Mouse (Mus musculus) C2C12 (cell line): ENCODE data around the gene Chrm5.

ENCODE experiments used
- CEBPB ChIP-seq: IDR thresholded peaks from one replicate; pipeline ENCODE4 v1.6.1; 2011; ENCODE audit warnings: low read depth, mild to moderate bottlenecking, control low read depth, moderate library complexity
- CTCF ChIP-seq: IDR thresholded peaks from one replicate; pipeline ENCODE4 v1.5.1; 2011; ENCODE audit not compliant: control insufficient read depth, insufficient read depth, insufficient read length
- MYOG ChIP-seq: IDR thresholded peaks from one replicate; pipeline ENCODE4 v1.6.1; 2011; ENCODE audit not compliant: control insufficient read depth, insufficient read length; ENCODE audit errors: extremely low read depth
- USF1 ChIP-seq: IDR thresholded peaks from one replicate; pipeline ENCODE4 v1.6.1; 2011; ENCODE audit warnings: low read depth, mild to moderate bottlenecking, control low read depth, moderate library complexity

- TF ChIP-seq CTCF (no peak), USF1 (no peak), MYOG (no peak), CEBPB (no peak)
Measured at GRCm38 (mm10) chr2:112429665-112430064, 50.9 kb downstream of the Chrm5 start.
